Mouse (Mus musculus) bone marrow, adult 2 months (tissue): ENCODE measurements around the gene Faf1. TPM values are rescaled to one million over a fixed set of nuclear protein-coding genes. Genes with fewer than 3 reads are reported as not detected.

Source experiments
- H3K27ac ChIP-seq: fragments of 200-500 bp; 2 replicates; pipeline ENCODE4 v1.5.1; 2012; ENCODE audit warnings: low read depth, mild to moderate bottlenecking, control low read depth, inconsistent platforms, low read length; ENCODE audit not compliant: control insufficient read depth, poor library complexity, insufficient read depth
- H3K4me1 ChIP-seq: fragments of 200-500 bp; 2 replicates; pipeline ENCODE4 v1.6.1; 2011; ENCODE audit warnings: low read length; ENCODE audit not compliant: control insufficient read depth, insufficient read depth
- H3K4me3 ChIP-seq: fragments of 200-500 bp; replicated peaks from 2 replicates; pipeline ENCODE3; 2011; ENCODE audit warnings: mild to moderate bottlenecking, low read depth, low read length, control low read depth; ENCODE audit not compliant: control insufficient read depth
- CTCF ChIP-seq: fragments of 200-500 bp; IDR thresholded peaks from 2 replicates; pipeline ENCODE4 v1.5.1; 2011; ENCODE audit warnings: low read length, control low read depth; ENCODE audit not compliant: control insufficient read depth, insufficient read depth
- POLR2A ChIP-seq: fragments of 200-500 bp; IDR thresholded peaks from 2 replicates; pipeline ENCODE4 v1.6.1; 2011; ENCODE audit warnings: low read depth, mild to moderate bottlenecking, control low read depth, low read length, borderline replicate concordance; ENCODE audit not compliant: control insufficient read depth
- WGBS: fragments of 180-500 bp; shearing (Covaris S2); methylation state at CpG from one replicate; pipeline ENCODE4 v1.1.7; 2018; 5-methylcytosine and 5-hydroxymethylcytosine counted together
- polyA plus RNA-seq: library from polyadenylated mRNA; stranded (reverse); fragments of >200 nt; gene quantifications from 2 replicates; pipeline ENCODE4 v1.2.4, GENCODE M21; 2011; ENCODE audit warnings: low replicate concordance; ENCODE audit not compliant: missing spikeins, insufficient read depth, insufficient read length

The Faf1 gene
- polyA plus RNA-seq, 1 experiment: 22.5 TPM

DNA sequence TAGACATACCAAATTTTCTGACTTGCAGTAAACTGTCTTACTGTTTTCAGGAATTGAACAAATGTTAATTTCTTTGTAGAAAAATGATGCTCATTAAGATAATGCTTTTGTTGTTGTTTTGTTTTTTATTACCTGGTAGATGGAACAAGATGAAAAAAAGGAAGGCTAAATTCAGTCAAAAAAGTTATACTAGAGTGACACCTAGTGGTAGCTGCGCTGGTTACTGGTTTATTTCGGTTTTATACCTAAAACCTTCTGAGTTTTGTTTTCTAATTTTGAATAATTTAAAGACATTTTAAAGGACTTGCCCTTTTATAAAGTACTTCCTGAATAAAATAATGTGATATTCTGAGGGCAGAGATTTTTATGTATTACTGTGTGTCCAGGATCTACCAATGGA, 52.9 kb downstream of the Faf1 start:
- 5% methylated on average over 2 of the region's 2 CpGs for WGBS
- Histone ChIP-seq H3K4me3 (no peak overlapping the region), H3K4me1 (no peaks in the 10 kb centered on the region), H3K27ac (no peak overlapping the region)
- TF ChIP-seq POLR2A: no peak
- no peak for TF ChIP-seq CTCF

- H3K4me3 ChIP-seq: no peak overlapping the region
- no peaks in the 10 kb centered on the region for H3K4me1 ChIP-seq
- H3K27ac ChIP-seq: no peak overlapping the region
- TF ChIP-seq POLR2A (no peak), CTCF (no peak)
- WGBS: 93% methylated on average over 1 of the region's 1 CpGs
These were observed 59.4 kb downstream of the Faf1 start for GRCm38 (mm10) chr4:109735754-109736153.

GRCm38 (mm10) chr4:109743984-109744383, 67.6 kb downstream of the Faf1 start:
- Histone ChIP-seq H3K4me1 (no peaks in the 10 kb centered on the region), H3K27ac (no peak overlapping the region), H3K4me3 (no peak overlapping the region)
- no peak for TF ChIP-seq CTCF
- no peak for TF ChIP-seq POLR2A
- WGBS: 78% methylated on average over 2 of the region's 2 CpGs

DNA sequence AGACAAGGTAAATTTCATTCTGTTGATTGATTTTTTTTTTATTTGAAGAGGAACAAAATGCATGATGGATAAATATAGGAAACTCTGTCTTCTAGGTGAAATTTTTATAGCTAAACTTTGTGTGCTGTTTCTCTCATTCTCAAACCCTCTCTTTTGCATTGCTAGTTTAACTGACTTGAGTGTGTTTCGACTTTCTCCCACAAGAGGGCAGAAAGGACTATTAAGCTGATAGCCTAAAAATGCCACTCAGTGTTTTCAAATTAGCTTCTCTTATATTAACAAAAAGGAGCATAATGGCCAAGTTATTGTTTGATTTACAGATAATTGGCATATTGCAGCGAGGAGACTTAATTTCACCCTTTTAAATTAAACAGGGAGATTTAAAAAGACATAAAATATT, 82.6 kb downstream of the Faf1 start:
- 36% methylated on average over 2 of the region's 2 CpGs for WGBS
- Histone ChIP-seq H3K27ac (no peak overlapping the region), H3K4me1 (no peaks in the 10 kb centered on the region), H3K4me3 (no peak overlapping the region)
- TF ChIP-seq POLR2A (no peak), CTCF (no peak)

GRCm38 (mm10) chr4:109759901-109760300, 83.5 kb downstream of the Faf1 start:
- 74% methylated on average over 2 of the region's 2 CpGs for WGBS
- H3K27ac ChIP-seq: no peak overlapping the region
- TF ChIP-seq POLR2A: no peak
- no peak for TF ChIP-seq CTCF
- no peaks in the 10 kb centered on the region for H3K4me1 ChIP-seq
- H3K4me3 ChIP-seq: no peak overlapping the region

DNA sequence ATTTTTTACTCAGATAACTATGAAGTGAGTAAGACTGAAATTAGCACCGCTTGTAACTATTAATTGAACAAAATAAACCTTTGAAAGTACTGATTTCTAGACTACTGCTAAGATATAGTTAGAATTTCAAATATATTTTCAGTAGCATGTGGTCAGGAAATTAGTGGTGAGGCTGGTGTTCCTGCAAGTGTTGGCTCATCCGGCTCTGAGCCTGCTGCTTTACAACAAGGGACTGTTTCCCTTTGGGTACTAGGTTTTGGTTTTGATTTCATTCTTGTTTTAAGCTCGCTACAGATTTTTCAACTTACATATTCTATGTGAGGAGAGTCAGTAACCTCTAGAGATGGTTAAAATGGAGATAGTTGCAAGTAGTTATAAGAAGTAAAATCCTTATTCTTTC, 84.1 kb downstream of the Faf1 start:
- H3K4me3 ChIP-seq: no peak overlapping the region
- WGBS: 8% methylated on average over 3 of the region's 3 CpGs
- TF ChIP-seq CTCF (no peak), POLR2A (no peak)
- H3K4me1 ChIP-seq: no peaks in the 10 kb centered on the region
- no peak overlapping the region for H3K27ac ChIP-seq

DNA sequence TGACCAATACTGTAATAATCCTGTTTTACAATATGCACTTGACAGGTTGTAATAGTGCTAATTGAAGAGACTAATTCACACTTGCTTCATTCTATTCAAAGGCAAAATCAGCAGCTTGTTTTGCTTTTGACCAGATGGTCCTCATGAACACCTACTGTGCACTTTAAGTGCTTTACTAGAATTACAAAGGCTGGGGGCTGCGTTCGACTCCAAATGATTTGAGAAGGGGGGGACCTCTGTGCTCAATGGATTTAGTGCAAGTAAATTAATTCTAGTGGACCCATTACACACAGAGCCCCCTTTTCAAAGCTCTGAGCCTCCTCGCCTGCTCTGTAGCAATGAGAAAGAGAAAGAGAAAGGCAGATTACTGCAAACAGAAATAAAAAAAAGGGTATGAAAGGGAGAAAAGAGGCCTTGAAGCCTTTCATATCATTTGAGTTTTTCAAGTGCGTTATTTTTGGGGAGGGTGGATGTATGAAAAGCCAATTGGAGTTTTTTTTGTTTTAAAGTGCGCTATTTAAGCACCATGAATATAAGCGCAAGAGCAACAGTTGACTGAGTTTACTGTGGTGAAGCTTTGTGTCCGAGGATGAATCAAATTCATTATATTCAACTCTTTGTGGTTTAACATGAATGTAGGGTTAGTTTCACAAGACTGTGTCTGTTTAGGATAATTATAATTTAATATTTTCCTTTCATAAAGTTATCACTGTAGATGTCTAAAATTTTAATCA, 86.5 kb downstream of the Faf1 start:
- no peak for TF ChIP-seq POLR2A
- no peak for TF ChIP-seq CTCF
- Histone ChIP-seq H3K4me3 (no peak overlapping the region), H3K4me1 (no peaks in the 10 kb centered on the region), H3K27ac (no peak overlapping the region)
- 84% methylated on average over 7 of the region's 7 CpGs for WGBS

DNA sequence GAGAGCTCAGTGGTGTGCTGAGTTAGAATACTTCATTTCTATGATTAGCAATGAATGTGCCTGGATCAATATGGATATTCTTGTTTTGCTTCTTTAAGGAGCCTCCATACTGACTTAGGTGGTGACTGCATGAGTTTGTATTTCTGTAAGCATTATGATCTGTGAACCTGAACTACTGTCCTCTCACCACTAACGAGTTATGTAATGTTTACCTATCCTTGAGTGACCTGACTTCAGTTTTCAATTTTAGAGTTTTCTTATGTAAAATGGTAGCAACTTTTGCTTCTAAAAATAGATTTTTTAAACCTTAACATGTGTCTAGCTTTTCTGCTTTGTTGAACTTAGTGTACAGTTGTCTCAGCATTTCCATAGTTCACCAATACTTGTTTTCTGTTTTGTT, 92.7 kb downstream of the Faf1 start:
- Histone ChIP-seq H3K27ac (no peak overlapping the region), H3K4me3 (no peak overlapping the region), H3K4me1 (no peaks in the 10 kb centered on the region)
- TF ChIP-seq CTCF: no peak
- TF ChIP-seq POLR2A: no peak
- 77% methylated on average over 1 of the region's 1 CpGs for WGBS

DNA sequence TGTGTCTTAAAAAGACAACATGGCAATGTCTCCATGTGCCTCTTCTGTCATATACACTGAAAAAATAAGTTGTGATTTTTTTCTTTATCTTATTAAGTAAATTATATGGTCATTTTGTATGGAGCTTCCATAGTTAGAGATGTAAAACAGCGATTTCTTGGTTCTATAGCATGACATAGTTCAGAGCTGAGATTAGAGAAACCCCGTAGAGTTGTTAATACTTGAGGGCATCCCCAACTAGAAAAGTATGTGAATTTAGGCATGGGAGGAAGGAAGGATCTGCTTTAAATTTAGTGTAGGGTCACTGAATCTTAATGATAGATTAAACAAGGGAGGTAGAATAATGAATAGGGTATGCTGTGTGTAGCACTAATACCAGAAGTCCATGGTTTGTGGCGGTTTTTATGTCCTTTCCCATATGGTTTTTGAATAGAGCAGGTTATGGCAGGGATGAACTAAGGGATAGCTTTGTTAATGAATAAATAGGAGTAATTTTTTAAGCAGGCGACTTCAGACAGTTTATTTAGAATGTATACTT, 106.3 kb downstream of the Faf1 start:
- TF ChIP-seq CTCF (no peak), POLR2A (no peak)
- Histone ChIP-seq H3K4me1 (no peaks in the 10 kb centered on the region), H3K27ac (no peak overlapping the region), H3K4me3 (no peak overlapping the region)
- 93% methylated on average over 4 of the region's 4 CpGs for WGBS
